Mouse (Mus musculus): ENCODE measurements around the gene Vmn2r113.
"Not testable (repeated sequence)": the region's sequence is repeated elsewhere in the genome, so short reads cannot be mapped to it uniquely, and the experiment has no call there.

Gene Vmn2r113

DNA sequence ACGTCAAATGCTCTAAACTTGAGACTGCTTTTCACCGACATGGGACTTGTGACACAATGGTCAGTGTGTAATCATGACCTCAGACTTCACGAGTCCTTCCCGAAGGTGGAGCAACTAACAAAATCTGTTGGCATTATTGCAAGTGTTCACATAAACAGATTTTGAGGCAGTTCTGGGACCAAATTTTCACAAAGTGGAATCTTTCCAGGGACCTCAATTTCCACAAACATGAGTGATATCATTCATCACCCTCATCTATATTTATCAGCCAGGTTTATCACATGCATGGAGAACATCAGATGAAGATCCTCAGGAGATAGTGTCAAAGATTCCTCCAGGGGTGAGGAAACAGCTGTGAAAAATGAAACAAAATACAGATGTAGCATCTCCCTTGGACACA lies at the start of gene Vmn2r113:
TSS of gene Vmn2r113 (plus strand) at position 301 of the 400 bp plus-strand sequence.
- DNase-seq (ENCODE audit: low read depth), result not testable (repeated sequence)
